Mouse (Mus musculus) lung, postnatal 0 days (tissue): ENCODE measurements around the gene Dennd1a. TPM values are rescaled to one million over a fixed set of nuclear protein-coding genes. Genes with fewer than 3 reads are reported as not detected.

ENCODE experiments used
- ATAC-seq: fragments of 200-750 bp; cut with Nextera tagmentation; 2 replicates; pipeline ENCODE4 v1.8.0; 2017; ENCODE audit warnings: moderate library complexity
- DNase-seq: peaks from one replicate; pipeline ENCODE4 v3.0.0-alpha.2; 2016; ENCODE audit warnings: low spot score
- H3K27ac ChIP-seq: fragments of 300-500 bp; sonication (generic); 2 replicates; pipeline ENCODE4 v1.5.1; 2014; ENCODE audit warnings: antibody characterized with exemption, mild to moderate bottlenecking, low read length, mixed read lengths
- H3K27me3 ChIP-seq: fragments of 300-500 bp; sonication (generic); replicated peaks from 2 replicates; pipeline ENCODE4 v1.6.1; 2014; ENCODE audit warnings: low read length, mixed read lengths; ENCODE audit not compliant: insufficient read depth
- H3K36me3 ChIP-seq: fragments of 300-500 bp; sonication (generic); 2 replicates; pipeline ENCODE4 v1.6.1; 2014; ENCODE audit warnings: low read length, mixed read lengths; ENCODE audit not compliant: insufficient read depth
- H3K4me1 ChIP-seq: fragments of 300-500 bp; sonication (generic); 2 replicates; pipeline ENCODE4 v1.6.1; 2014; ENCODE audit warnings: antibody characterized with exemption, low read depth, low read length, mixed read lengths; ENCODE audit not compliant: insufficient read depth
- H3K4me2 ChIP-seq: fragments of 300-500 bp; sonication (generic); replicated peaks from 2 replicates; pipeline ENCODE4 v1.6.1; 2014; ENCODE audit warnings: low read depth, mild to moderate bottlenecking, low read length, moderate library complexity, mixed read lengths
- H3K4me3 ChIP-seq: fragments of 300-500 bp; sonication (generic); 2 replicates; pipeline ENCODE4 v1.5.1; 2014; ENCODE audit warnings: low read depth, low read length
- H3K9ac ChIP-seq: fragments of 300-500 bp; sonication (generic); replicated peaks from 2 replicates; pipeline ENCODE4 v1.6.1; 2014; ENCODE audit warnings: low read depth, mild to moderate bottlenecking
- H3K9me3 ChIP-seq: fragments of 300-500 bp; sonication (generic); 2 replicates; pipeline ENCODE4 v1.6.1; 2016; ENCODE audit warnings: low read length, mixed read lengths
- CTCF ChIP-seq: IDR thresholded peaks from 2 replicates; pipeline ENCODE4 v1.5.1; 2016; ENCODE audit warnings: antibody characterized with exemption, mild to moderate bottlenecking
- EP300 ChIP-seq: IDR thresholded peaks from 2 replicates; pipeline ENCODE4 v1.6.1; 2016; ENCODE audit warnings: antibody characterized with exemption, mild to moderate bottlenecking, control low read depth
- WGBS: fragments of 180-500 bp; shearing (Covaris S2); extraction: QIAGEN DNeasy Blood & Tissue Kit; methylation state at CpG from one replicate; pipeline ENCODE4 v1.1.7; 2014; 5-methylcytosine and 5-hydroxymethylcytosine counted together
- polyA plus RNA-seq: library from polyadenylated mRNA; unstranded; fragments of >200 nt; fragmentation: Nextera tagmentation; extraction: Ambion mirVana; gene quantifications from 2 replicates; pipeline ENCODE4 v1.2.1, GENCODE M21; 2015

The Dennd1a gene
- polyA plus RNA-seq, 1 experiment from 2014 or later, result 4.4 TPM

DNA sequence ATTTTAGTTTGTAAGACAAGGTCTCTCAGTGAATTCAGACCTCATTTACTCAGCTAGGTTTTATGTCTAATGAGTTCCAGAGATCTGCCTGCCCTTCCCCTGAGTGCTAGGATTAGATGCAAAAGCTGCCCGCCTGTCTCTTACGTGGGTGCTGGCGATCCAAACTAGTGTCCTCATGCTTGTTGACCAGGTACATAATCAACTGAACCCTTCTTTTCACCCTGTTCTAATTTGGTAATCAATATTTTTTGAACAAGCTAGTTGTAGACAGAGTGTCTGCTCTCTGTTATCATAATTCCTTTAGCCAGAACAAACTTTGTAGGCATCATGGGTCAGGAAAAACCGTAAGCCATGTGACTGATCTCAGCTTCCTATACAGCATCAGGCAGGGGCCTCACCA is 241.9 kb downstream of the Dennd1a start:
- 92% methylated on average over 4 of the region's 4 CpGs for WGBS
- no peaks in the 10 kb centered on the region for H3K4me1 ChIP-seq
- no peak for DNase-seq
- no peak overlapping the region for H3K4me3 ChIP-seq
- H3K27me3 ChIP-seq, result no peaks in the 10 kb centered on the region
- H3K36me3 ChIP-seq, result no peaks in the 10 kb centered on the region
- ATAC-seq, result no peak
- no peak overlapping the region for H3K4me2 ChIP-seq
- no peak overlapping the region for H3K9ac ChIP-seq
- no peak overlapping the region for H3K27ac ChIP-seq
- no peak for TF ChIP-seq EP300
- TF ChIP-seq CTCF, result no peak
- no peaks in the 10 kb centered on the region for H3K9me3 ChIP-seq

- no peak for ATAC-seq
Observed at GRCm38 (mm10) chr2:38040845-38041244, 246.3 kb downstream of the Dennd1a start.

DNA sequence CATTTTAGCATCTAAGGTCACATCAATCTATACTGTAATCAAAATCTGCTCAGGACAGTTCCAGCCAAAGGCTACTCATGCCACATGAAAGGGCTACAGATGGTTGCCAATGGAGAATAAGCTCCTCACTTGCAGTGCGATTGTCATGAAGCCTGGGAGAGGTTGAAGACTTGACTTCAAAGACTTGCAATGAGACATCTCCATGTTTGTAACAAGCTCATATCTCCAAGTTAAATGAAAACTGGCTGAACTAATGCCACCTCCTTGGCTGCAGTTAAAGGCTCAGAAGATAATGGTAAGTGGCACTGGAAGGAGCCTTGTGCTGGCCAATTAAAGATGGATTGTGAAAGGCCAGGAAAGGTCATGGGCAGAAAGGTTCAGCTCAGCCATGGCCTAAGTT is 247.6 kb downstream of the Dennd1a start:
- no peak overlapping the region for H3K4me3 ChIP-seq
- no peak overlapping the region for H3K4me2 ChIP-seq
- H3K27ac ChIP-seq, result no peak overlapping the region
- no peak overlapping the region for H3K9ac ChIP-seq
- ATAC-seq, result no peak
- DNase-seq, result no peak
- WGBS, result 92% methylated on average over 1 of the region's 1 CpGs
- H3K9me3 ChIP-seq, result no peaks in the 10 kb centered on the region
- TF ChIP-seq EP300 (no peak), CTCF (no peak)
- no peaks in the 10 kb centered on the region for H3K36me3 ChIP-seq
- H3K4me1 ChIP-seq, result no peaks in the 10 kb centered on the region
- H3K27me3 ChIP-seq, result no peaks in the 10 kb centered on the region

More at GRCm38 (mm10) chr2:38040845-38041244, 246.3 kb downstream of the Dennd1a start:
- WGBS, result 59% methylated on average over 3 of the region's 3 CpGs
- Histone ChIP-seq H3K27me3 (no peaks in the 10 kb centered on the region), H3K27ac (no peak overlapping the region), H3K36me3 (no peaks in the 10 kb centered on the region), H3K4me1 (no peaks in the 10 kb centered on the region), H3K9ac (no peak overlapping the region), H3K4me2 (no peak overlapping the region), H3K4me3 (no peak overlapping the region), H3K9me3 (no peaks in the 10 kb centered on the region)
- no peak for DNase-seq
- TF ChIP-seq EP300 (no peak), CTCF (no peak)

DNA sequence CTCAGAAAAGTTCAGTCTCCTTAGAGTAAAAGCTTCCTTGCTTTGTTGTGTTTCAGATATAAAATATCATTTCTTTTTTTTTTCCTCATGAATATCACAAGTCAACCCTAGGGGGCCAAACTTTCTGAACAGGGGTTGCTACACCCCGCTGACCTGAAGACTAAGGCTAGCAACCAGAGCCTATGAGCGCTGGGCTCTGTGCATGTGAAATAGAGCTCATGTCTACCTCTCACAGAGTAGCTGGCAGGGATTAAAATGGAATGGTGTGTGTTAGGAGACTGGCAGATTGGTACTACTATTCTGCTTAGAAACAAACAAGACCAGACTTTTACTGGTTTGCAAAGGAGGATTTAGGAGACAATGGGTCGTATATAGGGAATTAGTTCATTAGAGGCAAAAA is 258.9 kb downstream of the Dennd1a start:
- H3K9me3 ChIP-seq, result no peaks in the 10 kb centered on the region
- H3K4me1 ChIP-seq, result no peaks in the 10 kb centered on the region
- H3K4me3 ChIP-seq, result no peak overlapping the region
- no peak overlapping the region for H3K27ac ChIP-seq
- H3K9ac ChIP-seq, result no peak overlapping the region
- DNase-seq (no peak), ATAC-seq (no peak)
- H3K27me3 ChIP-seq, result no peaks in the 10 kb centered on the region
- no peak for TF ChIP-seq CTCF
- no peak for TF ChIP-seq EP300
- no peak overlapping the region for H3K4me2 ChIP-seq
- no peaks in the 10 kb centered on the region for H3K36me3 ChIP-seq
- 91% methylated on average over 3 of the region's 3 CpGs for WGBS

DNA sequence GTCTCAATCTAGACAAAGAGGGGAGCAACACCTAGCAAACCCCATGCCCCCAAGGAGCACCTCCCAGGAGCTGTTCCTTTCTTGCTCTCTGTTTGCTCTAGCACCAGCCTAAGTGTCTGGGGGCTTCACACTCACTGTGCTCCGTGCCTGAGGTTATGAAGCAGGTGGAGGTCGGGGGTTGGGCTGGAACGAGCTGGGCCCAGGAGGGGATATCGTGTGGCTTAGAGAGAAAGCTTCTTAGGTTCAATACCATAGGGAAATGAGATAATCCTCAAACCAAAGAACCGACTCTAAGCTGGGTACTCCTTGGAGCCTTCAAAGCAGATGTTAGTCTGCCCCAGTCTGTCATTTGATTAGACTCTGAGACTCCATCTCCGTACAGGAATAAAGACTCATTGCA is 261.6 kb downstream of the Dennd1a start:
- WGBS, result 49% methylated on average over 6 of the region's 6 CpGs
- no peaks in the 10 kb centered on the region for H3K27me3 ChIP-seq
- ATAC-seq (no peak), DNase-seq (no peak)
- no peaks in the 10 kb centered on the region for H3K36me3 ChIP-seq
- H3K27ac ChIP-seq, result no peak overlapping the region
- H3K9me3 ChIP-seq, result no peaks in the 10 kb centered on the region
- H3K4me1 ChIP-seq, result no peaks in the 10 kb centered on the region
- H3K9ac ChIP-seq, result no peak overlapping the region
- H3K4me2 ChIP-seq, result no peak overlapping the region
- no peak overlapping the region for H3K4me3 ChIP-seq
- TF ChIP-seq EP300 (no peak), CTCF (no peak)

GRCm38 (mm10) chr2:38023741-38024130 is 263.5 kb downstream of the Dennd1a start:
- TF ChIP-seq CTCF (no peak), EP300 (no peak)
- DNase-seq (no peak), ATAC-seq (no peak)
- Histone ChIP-seq H3K4me1 (no peaks in the 10 kb centered on the region), H3K4me2 (no peak overlapping the region), H3K27me3 (no peaks in the 10 kb centered on the region), H3K4me3 (no peak overlapping the region), H3K9ac (no peak overlapping the region), H3K27ac (no peak overlapping the region), H3K9me3 (no peaks in the 10 kb centered on the region), H3K36me3 (no peaks in the 10 kb centered on the region)
- 58% methylated on average over 4 of the region's 4 CpGs for WGBS

GRCm38 (mm10) chr2:38023054-38023740 is 264.0 kb downstream of the Dennd1a start:
- no peaks in the 10 kb centered on the region for H3K4me1 ChIP-seq
- TF ChIP-seq EP300, result no peak
- no peak for TF ChIP-seq CTCF
- H3K4me2 ChIP-seq, result no peak overlapping the region
- no peaks in the 10 kb centered on the region for H3K27me3 ChIP-seq
- no peak overlapping the region for H3K9ac ChIP-seq
- H3K9me3 ChIP-seq, result no peaks in the 10 kb centered on the region
- no peaks in the 10 kb centered on the region for H3K36me3 ChIP-seq
- H3K4me3 ChIP-seq, result no peak overlapping the region
- ATAC-seq (no peak), DNase-seq (no peak)
- no peak overlapping the region for H3K27ac ChIP-seq
- 73% methylated on average over 9 of the region's 9 CpGs for WGBS
